Mouse (Mus musculus): ENCODE results near the gene Uhrf2.

GRCm38 (mm10) chr19:30124999-30125669 lies 94.8 kb downstream of the Uhrf2 start:
- TF ChIP-seq CTCF (IDR thresholded peaks at IDR 0.05; ENCODE audit: low read depth) (no peak), EP300 (IDR thresholded peaks at IDR 0.05; ENCODE audit: low read depth) (no peak)
